Mouse (Mus musculus) cortical plate, adult 2 months (tissue): Measurements from ENCODE around the gene Kcnq5. TPM values are rescaled to one million over a fixed set of nuclear protein-coding genes. Genes with fewer than 3 reads are reported as not detected.

Experiments used
- H3K27ac ChIP-seq: fragments of 200-500 bp; 2 replicates; pipeline ENCODE4 v1.5.1; 2012; ENCODE audit warnings: low read length, control low read depth, inconsistent platforms; ENCODE audit not compliant: insufficient read depth
- H3K4me1 ChIP-seq: fragments of 200-500 bp; 2 replicates; pipeline ENCODE4 v1.6.1; 2011; ENCODE audit warnings: low read length; ENCODE audit not compliant: control insufficient read depth, insufficient read depth
- H3K4me3 ChIP-seq: fragments of 200-500 bp; 2 replicates; pipeline ENCODE4 v1.5.1; 2011; ENCODE audit warnings: mild to moderate bottlenecking, low read length, control low read depth; ENCODE audit not compliant: insufficient read depth
- CTCF ChIP-seq: fragments of 200-500 bp; IDR thresholded peaks from 2 replicates; pipeline ENCODE4 v1.5.1; 2011; ENCODE audit warnings: mild to moderate bottlenecking, control low read depth, low read length; ENCODE audit not compliant: insufficient read depth; ENCODE audit errors: extremely low read depth
- POLR2A ChIP-seq: fragments of 200-500 bp; IDR thresholded peaks from 2 replicates; pipeline ENCODE4 v1.6.1; 2011; ENCODE audit warnings: mild to moderate bottlenecking, low read length, control low read depth; ENCODE audit not compliant: insufficient read depth; ENCODE audit errors: extremely low read depth
- polyA plus RNA-seq: library from polyadenylated mRNA; depleted of rRNA; stranded (reverse); fragments of >200 nt; gene quantifications from 2 replicates; pipeline ENCODE4 v1.2.3, GENCODE M21; 2012

Kcnq5 gene
- polyA plus RNA-seq, 1 experiment: 26.0 TPM

DNA sequence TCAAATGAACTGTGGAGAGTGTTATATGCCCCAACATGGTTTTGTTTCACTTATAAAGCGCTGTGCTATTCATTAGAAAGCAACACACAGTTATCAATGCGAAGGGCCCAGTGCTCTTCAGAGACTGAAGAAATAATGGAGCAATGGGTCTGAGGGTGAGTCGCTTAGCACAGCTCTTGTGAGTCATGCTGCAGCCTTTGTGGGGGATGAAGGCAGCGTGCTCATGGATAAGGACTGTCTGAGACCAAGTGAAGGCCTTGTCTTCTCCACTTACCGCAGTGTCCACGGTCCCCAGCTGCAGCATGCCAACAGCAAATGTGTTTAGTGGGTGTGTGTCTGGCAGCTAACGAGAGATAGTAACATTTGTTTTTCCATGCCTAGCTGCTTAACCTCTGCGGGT is 503.2 kb downstream of the Kcnq5 start:
- H3K4me1 ChIP-seq: no peaks in the 10 kb centered on the region
- TF ChIP-seq CTCF (no peak), POLR2A (no peak)
- no peak overlapping the region for H3K4me3 ChIP-seq
- no peak overlapping the region for H3K27ac ChIP-seq

DNA sequence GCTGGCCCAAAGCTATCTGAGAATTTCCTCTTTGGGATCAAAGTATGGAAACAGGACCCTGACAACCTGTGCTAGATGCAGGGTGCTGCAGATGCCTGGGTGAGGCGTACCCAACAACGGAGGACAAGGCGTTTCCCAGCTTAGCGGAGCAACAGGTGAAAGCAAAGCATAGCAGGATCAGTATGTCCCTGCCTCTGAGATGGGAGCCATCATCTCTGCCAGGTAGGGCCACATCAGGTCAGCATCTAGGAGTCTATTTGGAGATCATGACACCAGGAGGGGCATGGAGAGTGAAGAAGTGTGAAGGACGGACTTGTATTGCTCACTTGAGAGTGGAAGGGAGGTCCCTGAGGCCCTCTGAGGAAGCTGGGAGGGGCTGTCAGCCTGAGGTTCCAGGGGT is 505.8 kb downstream of the Kcnq5 start:
- Histone ChIP-seq H3K4me3 (no peak overlapping the region), H3K4me1 (no peaks in the 10 kb centered on the region), H3K27ac (no peak overlapping the region)
- no peak for TF ChIP-seq POLR2A
- no peak for TF ChIP-seq CTCF

DNA sequence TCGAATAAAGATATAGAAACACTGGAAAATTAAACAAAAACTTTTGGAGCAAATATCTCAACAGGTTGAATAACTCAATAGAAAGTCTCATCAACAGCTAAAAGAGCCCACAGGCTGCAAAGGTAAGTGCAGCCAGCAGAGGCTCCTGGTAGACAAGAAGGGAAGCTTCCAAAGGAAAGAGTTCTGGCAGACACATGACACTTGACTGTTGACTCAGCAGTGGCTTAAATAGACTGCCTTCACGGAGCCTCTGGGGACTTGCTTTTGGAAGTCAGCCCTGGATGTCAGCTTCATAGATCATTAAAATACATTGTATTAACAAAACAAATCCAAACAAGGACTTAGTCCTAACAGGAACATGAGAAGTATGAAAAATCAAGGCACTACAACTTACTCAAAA is 513.5 kb downstream of the Kcnq5 start:
- Histone ChIP-seq H3K4me1 (no peaks in the 10 kb centered on the region; the same call in 1 of the 2 replicates), H3K4me3 (no peak overlapping the region), H3K27ac (no peak overlapping the region)
- no peak for TF ChIP-seq CTCF
- TF ChIP-seq POLR2A: no peak

DNA sequence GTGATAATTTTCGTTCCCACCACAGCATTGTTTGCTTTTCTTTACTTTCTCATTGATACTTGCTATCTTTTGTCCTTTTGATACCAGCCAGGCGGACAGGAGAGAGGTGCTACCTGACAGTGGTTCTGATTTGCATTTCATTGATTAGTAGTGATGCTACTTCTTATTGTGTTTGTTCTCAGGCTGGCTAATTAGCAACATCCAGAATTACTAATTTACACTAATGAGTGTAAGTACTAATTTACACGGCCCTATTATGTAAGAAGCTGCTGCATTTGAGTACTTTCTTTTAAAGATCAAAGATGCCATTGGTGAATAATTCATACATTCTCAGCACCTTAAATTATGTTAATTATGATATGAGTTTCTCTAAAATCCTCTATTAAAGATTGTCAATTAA is 525.0 kb downstream of the Kcnq5 start:
- no peak overlapping the region for H3K4me3 ChIP-seq
- no peak overlapping the region for H3K27ac ChIP-seq
- no peak for TF ChIP-seq CTCF
- TF ChIP-seq POLR2A: no peak
- no peaks in the 10 kb centered on the region for H3K4me1 ChIP-seq

DNA sequence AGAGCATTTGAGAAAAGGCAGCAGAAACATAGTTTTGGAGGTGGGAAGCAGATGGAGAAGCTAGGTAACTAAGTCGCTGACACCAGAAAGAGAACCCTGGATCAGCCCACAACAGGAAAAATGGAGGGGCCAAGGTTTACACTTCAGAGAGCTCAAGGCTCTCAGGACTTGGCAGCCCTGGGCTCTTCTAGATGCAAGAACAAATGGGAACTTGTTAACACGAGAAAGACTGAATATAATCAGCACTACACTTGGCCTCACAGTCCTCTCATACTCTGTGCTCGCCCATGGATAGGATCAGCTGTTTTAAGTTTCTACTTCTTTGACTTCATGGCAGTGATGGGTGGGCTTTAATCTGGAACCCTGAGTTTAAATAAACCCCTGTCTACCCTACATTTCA is 526.9 kb downstream of the Kcnq5 start:
- Histone ChIP-seq H3K27ac (no peak overlapping the region), H3K4me1 (no peaks in the 10 kb centered on the region), H3K4me3 (no peak overlapping the region)
- no peak for TF ChIP-seq CTCF
- TF ChIP-seq POLR2A: no peak

DNA sequence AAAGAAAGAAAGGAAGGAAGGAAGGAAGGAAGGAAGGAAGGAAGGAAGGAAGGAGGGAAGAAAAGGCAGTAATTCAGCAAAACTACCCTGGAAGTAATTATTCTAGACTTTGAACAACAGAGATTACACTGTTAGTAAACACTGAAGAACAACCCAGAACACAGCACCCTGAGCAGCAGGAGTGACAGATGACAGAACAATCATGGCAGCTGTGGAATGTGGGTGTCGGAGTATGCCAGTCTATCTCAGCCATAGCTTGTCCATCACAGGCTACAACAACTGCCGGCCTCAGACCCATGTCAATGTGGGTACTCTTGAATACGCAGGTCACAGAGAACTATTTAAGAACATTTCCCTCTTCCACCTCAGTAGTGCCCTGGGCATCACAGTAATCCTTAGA is 530.1 kb downstream of the Kcnq5 start:
- TF ChIP-seq CTCF (no peak), POLR2A (no peak)
- Histone ChIP-seq H3K4me1 (no peaks in the 10 kb centered on the region), H3K27ac (no peak overlapping the region), H3K4me3 (no peak overlapping the region)

DNA sequence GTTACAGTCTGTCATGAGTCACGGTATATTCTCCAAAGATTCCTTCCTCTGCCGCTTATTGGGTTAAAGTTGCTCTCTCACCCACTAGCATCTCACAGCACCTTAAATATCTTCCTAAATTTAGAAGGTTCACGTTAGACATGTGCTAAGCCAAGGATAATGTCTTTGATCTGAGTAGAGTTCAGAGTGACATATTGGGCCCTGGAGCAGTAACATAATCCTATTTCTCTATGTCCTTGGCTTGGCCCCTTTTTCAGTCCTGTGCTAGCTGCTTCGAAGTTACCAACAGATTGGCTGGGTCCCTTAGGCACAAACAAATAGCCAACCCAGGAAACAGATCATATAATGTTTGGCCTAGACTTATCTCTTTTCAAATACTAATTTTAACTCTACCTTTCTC is 533.7 kb downstream of the Kcnq5 start:
- no peak overlapping the region for H3K27ac ChIP-seq
- H3K4me1 ChIP-seq: no peaks in the 10 kb centered on the region; the same call in 1 of the 2 replicates
- TF ChIP-seq CTCF: no peak
- no peak for TF ChIP-seq POLR2A
- no peak overlapping the region for H3K4me3 ChIP-seq

DNA sequence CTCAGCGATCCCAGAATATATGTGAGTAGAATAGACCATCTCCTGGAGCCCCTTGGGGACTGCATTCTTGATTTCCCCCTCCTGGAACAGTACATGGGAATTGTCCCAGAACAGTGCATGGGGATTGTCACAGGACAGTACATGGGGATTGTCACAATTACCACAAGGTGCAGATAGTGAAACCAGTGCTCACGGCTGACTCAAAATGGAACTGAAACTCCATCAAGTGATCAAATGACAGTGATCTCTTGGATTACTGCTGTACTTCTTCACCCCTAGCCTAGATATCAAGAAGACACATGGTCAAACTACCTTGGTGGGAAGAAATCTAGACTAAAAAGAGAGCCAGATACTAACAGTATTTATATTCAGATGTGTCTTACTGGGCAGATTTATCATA is 536.1 kb downstream of the Kcnq5 start:
- Histone ChIP-seq H3K4me3 (no peak overlapping the region), H3K4me1 (no peaks in the 10 kb centered on the region; the same call in 1 of the 2 replicates), H3K27ac (no peak overlapping the region)
- no peak for TF ChIP-seq CTCF

DNA sequence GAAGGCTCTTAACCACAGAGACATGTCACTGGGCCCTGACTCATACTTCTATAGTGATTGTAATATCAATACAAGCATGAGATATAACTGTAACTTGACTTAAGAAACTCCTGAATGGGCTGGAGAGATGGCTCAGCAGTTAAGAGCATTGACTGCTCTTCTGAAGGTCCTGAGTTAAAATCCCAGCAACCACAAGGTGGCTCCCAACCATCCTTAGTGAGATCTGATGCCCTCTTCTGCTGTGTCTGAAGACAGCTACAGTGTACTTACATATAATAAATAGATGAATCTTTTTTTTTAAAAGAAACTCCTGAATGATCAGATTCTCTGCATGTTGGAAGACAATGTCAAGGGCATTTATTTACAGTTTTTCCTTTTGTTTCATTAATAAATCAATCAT is 542.4 kb downstream of the Kcnq5 start:
- Histone ChIP-seq H3K4me1 (no peaks in the 10 kb centered on the region; the same call in 1 of the 2 replicates), H3K4me3 (no peak overlapping the region), H3K27ac (no peak overlapping the region)
- TF ChIP-seq CTCF (peak; percentile 42), POLR2A (no peak)

DNA sequence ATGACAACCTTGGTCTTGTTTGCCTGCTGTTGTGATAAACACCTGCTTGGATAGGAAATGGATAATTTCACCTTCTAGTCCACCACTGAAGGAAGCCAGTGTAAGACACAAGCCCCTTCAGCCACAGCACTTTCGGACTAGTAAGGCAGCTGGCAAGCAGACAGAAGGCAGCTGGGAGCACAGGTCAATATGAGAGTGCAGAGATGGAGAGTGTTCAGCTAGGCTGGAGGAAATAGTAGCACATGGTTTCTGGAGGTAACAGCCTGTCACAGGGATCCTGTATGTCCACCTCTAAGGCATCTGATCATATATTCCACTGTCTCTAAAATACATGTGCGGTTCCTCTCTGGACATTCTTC is 549.6 kb downstream of the Kcnq5 start:
- H3K4me3 ChIP-seq: no peak overlapping the region
- no peak overlapping the region for H3K27ac ChIP-seq
- TF ChIP-seq CTCF: no peak
- TF ChIP-seq POLR2A: no peak
- H3K4me1 ChIP-seq: peaks cover 3% of the 10 kb centered on the region; the same call in 1 of the 2 replicates
